Mouse (Mus musculus): ENCODE measurements around the gene Zfp853.

Zfp853 gene

GRCm38 (mm10) chr5:143294862-143295261, 1.4 kb upstream of the Zfp853 start:
- DNase-seq (ENCODE audit: low spot score in 2 of 2), result no peak

- no peak for DNase-seq (ENCODE audit: low spot score in 2 of 2)
Measured at GRCm38 (mm10) chr5:143292879-143293278, 544 bp downstream of the Zfp853 start.

GRCm38 (mm10) chr5:143289299-143289698, 4.1 kb downstream of the Zfp853 start:
- DNase-seq (ENCODE audit: low spot score in 2 of 2), result no peak

GRCm38 (mm10) chr5:143288378-143288911, 5.0 kb downstream of the Zfp853 start:
- DNase-seq (ENCODE audit: low spot score in 2 of 2), result no peak

GRCm38 (mm10) chr5:143287774-143288328, 5.6 kb downstream of the Zfp853 start:
- no peak for DNase-seq (ENCODE audit: low spot score in 2 of 2)

GRCm38 (mm10) chr5:143284762-143285161, 8.7 kb downstream of the Zfp853 start:
- DNase-seq (ENCODE audit: low spot score in 2 of 2), result no peak

GRCm38 (mm10) chr5:143279247-143279646, 14.2 kb downstream of the Zfp853 start:
- no peak for DNase-seq (ENCODE audit: low spot score in 2 of 2)

- no peak for DNase-seq (ENCODE audit: low spot score in 2 of 2)
Measured at GRCm38 (mm10) chr5:143275761-143276160, 17.7 kb downstream of the Zfp853 start.

- DNase-seq (ENCODE audit: low spot score in 2 of 2), result no peak
Measured at GRCm38 (mm10) chr5:143272540-143273330, 20.7 kb downstream of the Zfp853 start.

GRCm38 (mm10) chr5:143272108-143272507, 21.3 kb downstream of the Zfp853 start:
- no peak for DNase-seq (ENCODE audit: low spot score in 2 of 2)

GRCm38 (mm10) chr5:143271642-143272041, 21.8 kb downstream of the Zfp853 start:
- DNase-seq (ENCODE audit: low spot score in 2 of 2), result peak in 1 of 2 experiments; percentile 12

- no peak for DNase-seq (ENCODE audit: low spot score in 2 of 2)
Measured at GRCm38 (mm10) chr5:143270151-143270519, 23.3 kb downstream of the Zfp853 start.

GRCm38 (mm10) chr5:143269363-143270150, 23.9 kb downstream of the Zfp853 start, which contains the start of gene Zfp316:
Zfp316 (minus strand) TSS chr5:143270022.
- DNase-seq (ENCODE audit: low spot score in 2 of 2), result peak; percentile 65 to 66

GRCm38 (mm10) chr5:143268985-143269362, 24.4 kb downstream of the Zfp853 start:
- no peak for DNase-seq (ENCODE audit: low spot score in 2 of 2)

GRCm38 (mm10) chr5:143266794-143267193, 26.6 kb downstream of the Zfp853 start:
- DNase-seq (ENCODE audit: low spot score in 2 of 2), result no peak

GRCm38 (mm10) chr5:143265409-143265808, 28.0 kb downstream of the Zfp853 start:
- DNase-seq (ENCODE audit: low spot score in 2 of 2), result no peak

- no peak for DNase-seq (ENCODE audit: low spot score in 2 of 2)
Measured at GRCm38 (mm10) chr5:143264689-143265088, 28.7 kb downstream of the Zfp853 start.

GRCm38 (mm10) chr5:143261636-143262035, 31.8 kb downstream of the Zfp853 start:
- no peak for DNase-seq (ENCODE audit: low spot score in 2 of 2)

- no peak for DNase-seq (ENCODE audit: low spot score in 2 of 2)
Measured at GRCm38 (mm10) chr5:143255802-143256201, 37.6 kb downstream of the Zfp853 start.

GRCm38 (mm10) chr5:143255131-143255519, 38.3 kb downstream of the Zfp853 start:
- no peak for DNase-seq (ENCODE audit: low spot score in 2 of 2)

- no peak for DNase-seq (ENCODE audit: low spot score in 2 of 2)
Measured at GRCm38 (mm10) chr5:143254487-143255130, 38.8 kb downstream of the Zfp853 start.

All from heart, adult 9 months (tissue).